Mouse (Mus musculus): ENCODE results near the gene Cobll1. TPM values are rescaled to one million over a fixed set of nuclear protein-coding genes. Genes with fewer than 3 reads are reported as not detected.

Cobll1 gene
- total RNA-seq (2015) (1.9 and 3.9 TPM in 2 replicates), total RNA-seq (2017) (1.6 and 2.2 TPM in 2 replicates)

- ATAC-seq (replicated peaks; ENCODE audit: poor library complexity) = peak; percentile 57
These were observed at the start of gene Cobll1 for GRCm38 (mm10) chr2:65238964-65239570. Gene Cobll1 (minus strand): TSS chr2:65239403.

DNA sequence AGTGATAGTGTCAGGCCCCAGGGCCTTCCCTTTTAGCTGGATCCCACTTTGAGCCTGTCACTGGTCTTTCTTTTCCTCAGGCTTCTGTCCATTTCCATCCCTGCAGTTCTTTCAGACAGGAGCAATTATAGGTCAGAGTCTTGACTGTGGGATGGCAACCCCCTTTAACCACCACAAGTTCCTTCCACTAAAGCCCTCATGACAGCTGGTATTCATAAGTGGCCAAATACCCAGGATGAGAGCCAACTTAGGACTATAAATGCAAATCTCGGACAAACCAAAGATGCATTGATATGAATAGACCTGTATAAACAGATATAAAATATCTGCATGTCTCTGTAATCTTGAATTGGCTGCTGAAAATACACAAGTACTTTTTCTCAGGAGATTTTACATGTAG, 49.5 kb upstream of the Cobll1 start:
- ATAC-seq (replicated peaks; ENCODE audit: poor library complexity) = no peak

DNA sequence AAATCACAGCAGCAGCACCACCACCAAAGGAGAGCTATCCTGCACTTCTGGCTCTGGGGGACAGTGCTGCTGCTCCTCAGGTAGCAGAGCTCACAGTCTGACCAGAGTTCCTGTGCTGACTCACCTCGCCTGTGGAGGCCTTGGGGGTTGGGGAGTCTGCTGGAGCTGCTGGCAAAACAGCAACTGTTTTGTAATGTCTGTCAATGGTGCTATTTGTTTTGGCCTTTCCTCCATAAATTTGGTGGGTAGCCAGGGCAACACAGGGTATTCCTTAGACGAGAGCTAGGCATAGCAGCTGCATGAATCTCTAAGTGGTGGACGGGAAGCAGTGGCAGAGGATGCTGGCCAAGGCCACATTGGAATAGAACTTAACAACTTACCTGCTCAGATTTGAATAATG, 46.2 kb upstream of the Cobll1 start:
- 0 out of 2 replicates have a peak, but pooled peaks have one; percentile 32 for ATAC-seq (replicated peaks; ENCODE audit: poor library complexity)

DNA sequence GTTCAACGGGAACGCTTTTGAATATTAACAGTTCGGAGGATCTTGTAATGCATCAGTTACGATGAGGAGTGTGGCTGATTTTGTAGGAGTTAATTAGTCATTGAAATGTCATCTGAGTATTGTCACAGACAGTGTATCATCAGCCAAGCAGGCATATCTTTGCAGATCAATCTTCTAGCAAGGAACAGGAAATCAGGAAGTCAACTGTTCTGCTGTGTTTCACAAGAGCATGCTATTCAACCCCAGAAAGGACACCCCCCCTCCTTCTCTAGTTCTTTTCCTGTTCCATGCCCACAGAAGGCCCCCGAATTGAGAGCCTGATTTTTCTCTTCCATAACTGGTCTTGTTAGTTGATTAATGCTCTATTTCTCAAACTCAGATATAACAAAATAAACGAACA, 43.8 kb upstream of the Cobll1 start:
- peak; percentile 94 for ATAC-seq (replicated peaks; ENCODE audit: poor library complexity)

GRCm38 (mm10) chr2:65279029-65279690, 40.0 kb upstream of the Cobll1 start:
- ATAC-seq (replicated peaks; ENCODE audit: poor library complexity) = no peak

DNA sequence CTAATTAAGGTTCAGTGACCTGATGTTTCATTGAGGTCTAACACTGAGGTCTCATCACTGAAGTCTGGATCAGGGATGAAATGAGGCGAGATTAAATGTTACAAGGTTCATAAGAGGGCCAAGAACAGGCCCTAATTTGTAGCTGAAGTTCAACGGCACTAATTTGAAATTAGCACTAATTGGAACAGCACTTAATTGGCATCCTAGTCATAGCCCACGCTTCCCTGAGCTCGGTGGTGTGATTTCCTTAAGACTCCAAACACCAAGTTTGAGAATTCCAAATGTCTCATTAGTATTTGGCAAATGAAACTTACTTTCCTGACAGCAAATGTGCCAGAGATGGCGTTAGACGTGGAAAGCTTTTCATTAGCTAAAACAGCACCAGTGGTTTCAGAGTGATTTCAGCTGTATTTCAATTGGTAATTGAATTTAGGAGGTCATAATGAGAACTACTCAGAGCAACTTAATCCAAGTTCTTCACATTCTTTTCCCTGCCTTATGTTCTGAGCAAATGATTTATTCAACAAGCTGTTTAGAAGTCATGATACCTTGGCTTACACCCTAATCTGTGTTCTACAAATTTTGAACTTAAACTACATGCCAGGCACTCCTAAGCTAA, 36.3 kb upstream of the Cobll1 start:
- ATAC-seq (replicated peaks; ENCODE audit: poor library complexity) = no peak

DNA sequence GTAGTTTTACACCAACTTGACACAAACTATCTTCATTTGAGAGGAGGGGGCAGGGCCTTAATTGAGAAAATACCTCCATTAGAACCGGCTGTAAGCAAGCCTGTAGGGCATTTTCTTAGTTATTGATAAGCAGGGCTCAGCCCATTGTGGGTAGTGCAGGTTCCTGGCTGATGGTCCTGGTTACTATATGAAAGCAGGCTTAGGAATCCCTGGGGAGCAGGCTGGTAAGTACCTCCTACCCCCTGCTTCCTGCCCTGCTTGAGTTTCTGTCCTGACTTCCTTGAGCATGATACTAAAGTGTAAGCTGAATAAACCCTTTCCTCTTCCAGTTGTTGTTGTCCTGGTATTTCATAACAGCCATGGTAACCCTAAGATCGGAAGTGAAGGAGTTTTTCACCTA, 34.7 kb upstream of the Cobll1 start:
- ATAC-seq (replicated peaks; ENCODE audit: poor library complexity) = no peak

DNA sequence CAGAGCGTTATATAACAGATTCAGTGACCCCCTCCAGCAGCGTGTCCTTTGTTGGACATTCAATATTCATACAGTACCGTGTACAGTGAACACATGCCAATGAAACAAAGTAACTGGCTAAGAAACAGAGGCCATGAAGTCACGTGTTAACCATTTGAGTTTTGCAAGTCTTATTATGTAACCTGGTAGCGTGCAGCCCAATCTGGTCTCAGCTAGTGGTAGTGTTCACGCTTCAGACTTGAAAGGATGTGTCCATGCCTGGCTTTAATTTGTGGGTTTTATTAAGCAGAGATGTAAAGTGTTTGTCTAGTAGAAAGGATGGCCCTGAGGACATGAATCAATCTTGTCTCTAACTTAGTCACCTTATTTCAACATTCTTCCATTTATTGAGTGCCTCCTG, 29.5 kb upstream of the Cobll1 start:
- ATAC-seq (replicated peaks; ENCODE audit: poor library complexity) = no peak

- no peak for ATAC-seq (replicated peaks; ENCODE audit: poor library complexity)
These were observed 28.6 kb upstream of the Cobll1 start for GRCm38 (mm10) chr2:65267834-65268233.

- no peak for ATAC-seq (replicated peaks; ENCODE audit: poor library complexity)
These were observed 27.5 kb upstream of the Cobll1 start for GRCm38 (mm10) chr2:65266576-65267299.

GRCm38 (mm10) chr2:65262251-65262650, 23.0 kb upstream of the Cobll1 start:
- ATAC-seq (replicated peaks; ENCODE audit: poor library complexity) = no peak

GRCm38 (mm10) chr2:65260828-65261227, 21.6 kb upstream of the Cobll1 start:
- ATAC-seq (replicated peaks; ENCODE audit: poor library complexity) = peak; percentile 37; the same call in 1 of the 2 replicates

DNA sequence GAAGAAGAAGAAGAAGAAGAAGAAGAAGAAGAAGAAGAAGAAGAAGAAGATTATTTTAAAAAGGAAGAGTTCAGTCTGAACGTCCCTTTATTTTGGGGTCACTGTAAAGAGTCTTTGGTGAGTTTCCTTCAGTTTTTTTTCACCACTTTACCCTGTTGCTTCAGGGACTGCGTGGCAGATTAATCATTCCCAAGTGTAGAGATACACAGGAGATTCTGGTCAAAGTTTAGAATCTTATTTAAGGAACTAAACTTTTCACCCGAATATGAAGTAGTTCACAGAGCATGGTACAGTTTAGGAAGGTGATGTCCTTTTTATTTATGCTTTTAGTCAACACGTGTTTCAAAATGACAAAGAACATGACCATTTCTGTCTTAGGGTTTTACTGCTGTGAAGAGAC, 21.2 kb upstream of the Cobll1 start:
- ATAC-seq (replicated peaks; ENCODE audit: poor library complexity) = no peak

GRCm38 (mm10) chr2:65257446-65257845, 18.2 kb upstream of the Cobll1 start:
- no peak for ATAC-seq (replicated peaks; ENCODE audit: poor library complexity)

GRCm38 (mm10) chr2:65256494-65257254, 17.5 kb upstream of the Cobll1 start:
- no peak for ATAC-seq (replicated peaks; ENCODE audit: poor library complexity)

DNA sequence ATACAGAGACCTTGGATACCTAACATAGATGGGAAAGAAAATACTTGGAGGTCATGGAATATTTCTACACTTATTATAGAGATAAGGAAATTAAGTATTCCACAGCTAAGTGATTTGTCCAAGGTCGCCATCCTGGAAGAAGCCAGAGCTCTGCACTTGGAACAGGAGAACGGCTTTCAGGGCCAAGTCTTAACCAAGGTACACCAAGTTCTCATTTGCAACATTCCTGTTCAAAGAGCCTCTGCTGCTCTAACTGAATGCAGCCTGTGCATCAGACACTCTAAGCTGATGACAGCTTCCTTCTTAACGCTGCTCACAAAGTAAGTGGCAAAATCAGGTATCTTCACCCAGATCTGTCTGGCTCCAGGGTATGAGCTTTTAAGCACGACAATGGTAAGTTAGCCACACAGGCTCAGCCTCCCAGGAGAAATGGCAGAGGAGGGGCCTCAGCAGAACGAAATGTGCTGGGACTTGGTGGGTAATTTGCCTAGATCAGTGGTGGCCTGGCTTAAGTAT, 11.4 kb upstream of the Cobll1 start:
- no peak for ATAC-seq (replicated peaks; ENCODE audit: poor library complexity)

DNA sequence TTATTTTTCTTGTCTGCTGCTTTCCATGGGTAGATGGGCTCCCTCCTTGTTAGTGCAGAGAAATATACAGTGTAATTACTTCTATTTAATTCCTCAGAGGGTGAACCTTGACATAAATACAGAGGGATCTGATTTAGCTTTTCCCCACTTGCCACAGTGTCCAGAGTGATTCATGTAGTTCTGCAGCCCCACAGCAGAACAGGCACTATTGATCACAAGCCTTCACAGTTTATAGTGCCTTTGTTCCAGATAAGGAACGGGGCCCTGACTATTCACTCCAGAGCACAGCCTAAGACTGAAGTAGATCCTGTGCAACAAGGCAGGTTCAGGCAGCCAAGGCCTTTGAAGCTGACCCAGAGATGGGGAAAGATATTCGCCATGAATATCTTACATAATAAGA, 10.4 kb upstream of the Cobll1 start:
- ATAC-seq (replicated peaks; ENCODE audit: poor library complexity) = no peak

DNA sequence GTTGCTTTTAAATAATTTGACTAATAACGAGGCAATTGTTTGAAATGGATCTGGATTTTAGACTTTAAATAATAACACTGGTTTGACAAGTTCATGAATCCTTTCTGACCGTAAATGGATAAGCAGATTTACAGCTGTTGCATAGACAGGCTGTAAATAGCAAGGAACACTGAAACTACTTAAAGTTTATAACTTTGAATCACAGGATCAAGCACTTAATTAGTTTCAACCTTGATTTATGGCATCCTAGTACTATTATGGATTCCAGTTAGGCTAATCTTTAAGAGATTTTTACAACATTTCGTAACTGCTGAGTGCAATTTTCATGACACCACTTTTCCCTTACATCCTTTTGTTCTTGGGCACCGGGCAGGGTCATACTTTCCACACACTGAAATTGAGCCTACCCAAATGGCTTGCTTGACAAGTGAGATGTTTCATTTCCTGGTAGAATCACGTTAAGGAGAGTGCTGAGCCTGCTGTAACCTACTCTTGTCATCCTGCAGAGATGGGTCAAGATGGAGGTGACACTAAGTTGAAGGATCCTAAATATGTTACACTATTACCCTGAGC, 1.1 kb upstream of the Cobll1 start:
- no peak for ATAC-seq (replicated peaks; ENCODE audit: poor library complexity)

GRCm38 (mm10) chr2:65238171-65238963, 836 bp downstream of the Cobll1 start:
- ATAC-seq (replicated peaks; ENCODE audit: poor library complexity) = peak; percentile 75
